Mouse (Mus musculus) CD4-positive naive resting alpha-beta T cell, adult 57 days (primary cell): Measurements from ENCODE around the gene Arpc2. TPM values are rescaled to one million over a fixed set of nuclear protein-coding genes. Genes with fewer than 3 reads are reported as not detected.

Source experiments
- total RNA-seq: library from RNA; stranded (reverse); gene quantifications from one replicate; pipeline ENCODE4 v1.2.4, GENCODE M21; 2023

The Arpc2 gene
- total RNA-seq, result 366 TPM

DNA sequence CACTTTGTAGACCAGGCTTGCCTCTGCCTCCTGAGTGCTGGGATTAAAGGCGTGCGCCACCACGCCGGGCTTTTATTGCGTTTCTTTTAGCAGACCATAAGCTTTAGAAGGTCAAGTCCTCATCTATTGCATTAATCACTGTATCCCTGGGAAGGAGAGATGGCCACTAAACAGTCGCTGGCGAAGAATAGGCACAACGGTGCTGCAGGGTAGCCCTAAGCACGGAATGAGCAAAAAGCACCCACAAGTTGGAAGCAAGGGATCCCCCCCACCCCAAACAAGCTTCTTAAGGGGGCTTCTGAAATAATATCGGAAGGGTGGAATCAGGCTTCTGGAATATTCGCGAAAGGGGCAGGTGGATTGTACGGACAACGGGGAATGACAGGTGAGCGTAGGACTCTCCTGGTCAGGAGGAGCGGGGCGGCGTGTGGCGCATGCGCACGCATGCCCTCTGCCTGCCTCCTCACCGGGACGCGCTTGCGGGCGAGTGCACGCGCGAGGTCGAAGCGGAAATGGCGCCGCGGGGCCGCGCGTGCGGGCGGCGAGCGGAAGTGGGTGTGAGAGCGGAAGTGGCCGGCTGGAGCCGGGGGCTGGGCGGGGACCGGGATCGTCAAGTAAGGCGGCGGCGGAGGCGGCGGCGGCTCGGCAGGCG is at the start of gene Arpc2:
Arpc2 (plus strand) TSS at position 147 of the 652 bp plus-strand sequence.

DNA sequence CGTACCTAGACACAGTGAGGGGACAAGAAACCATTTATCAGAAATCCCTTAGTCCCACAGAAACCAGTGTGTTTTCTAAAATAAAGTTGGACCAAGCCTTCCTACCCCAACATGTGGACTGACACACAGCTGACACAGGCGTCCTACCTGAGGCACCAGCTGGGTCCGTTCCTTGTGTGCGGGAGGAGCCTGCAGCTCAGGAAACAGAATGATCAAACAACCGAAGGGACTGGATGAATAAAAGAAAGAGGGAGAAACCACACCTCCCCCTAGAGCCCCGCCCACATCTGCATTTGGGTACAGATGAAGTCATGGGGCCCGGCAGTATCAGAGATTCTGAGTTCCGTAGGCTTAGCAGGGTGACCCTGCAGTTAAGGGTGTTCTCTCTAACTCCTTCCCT is 41.4 kb upstream of the Arpc2 start, which contains the start of gene Cxcr1:
Cxcr1 (minus strand) TSS at position 187 of the 400 bp plus-strand sequence.

GRCm38 (mm10) chr1:74278538-74278937 is 42.7 kb downstream of the Arpc2 start, which contains the start of gene Gpbar1:
Gene Gpbar1 (plus strand): TSS chr1:74278550.

GRCm38 (mm10) chr1:74284543-74285160 is 48.8 kb downstream of the Arpc2 start, which contains the start of the genes Aamp and Pnkd:
Gene Aamp (minus strand): TSS chr1:74284738.
Gene Pnkd (plus strand): TSS chr1:74284930.

DNA sequence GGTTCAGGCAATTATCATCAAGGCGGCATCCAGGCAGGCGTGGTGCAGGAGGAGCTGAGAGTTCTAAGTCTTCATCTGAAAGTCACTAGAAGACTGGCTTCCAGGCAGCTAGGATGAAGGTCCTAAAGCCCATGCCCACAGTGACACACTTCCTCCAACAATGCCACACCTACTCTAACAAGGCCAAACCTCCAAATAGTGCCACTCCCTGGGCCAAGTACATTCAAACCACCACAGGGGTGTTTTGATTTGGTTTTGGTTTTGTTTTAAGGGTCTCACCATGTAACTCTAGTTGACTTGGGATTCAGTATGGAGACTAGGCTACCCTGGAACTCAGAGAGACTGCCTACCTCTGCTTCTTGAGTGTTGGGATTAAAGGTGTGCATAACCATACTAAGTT is 69.6 kb downstream of the Arpc2 start, which contains the start of gene Tmbim1:
Tmbim1 (minus strand) TSS at position 101 of the 400 bp plus-strand sequence.

Other genes starting within 250 kb of the Arpc2 start
- 41.3 TPM for gene Tns1, start 111.6 kb upstream of the Arpc2 start, total RNA-seq
- 0.41 TPM for gene Rufy4, start 110.5 kb upstream of the Arpc2 start, total RNA-seq
- 1.8 TPM for gene Cxcr2, start 82.1 kb upstream of the Arpc2 start, total RNA-seq
- gene Cxcr1, start 41.5 kb upstream of the Arpc2 start, total RNA-seq, result not detected
- gene Gpbar1, start 42.5 kb downstream of the Arpc2 start, total RNA-seq, result 1.7 TPM
- gene Aamp, start 48.7 kb downstream of the Arpc2 start, total RNA-seq, result 169 TPM
- 22.7 TPM for gene Pnkd, start 48.8 kb downstream of the Arpc2 start, total RNA-seq
- gene Tmbim1, start 69.5 kb downstream of the Arpc2 start, total RNA-seq, result 0.95 TPM
- gene Catip, start 126.0 kb downstream of the Arpc2 start, total RNA-seq, result not detected
- 5.3 TPM for gene Slc11a1, start 139.1 kb downstream of the Arpc2 start, total RNA-seq
- 105 TPM for gene Ctdsp1, start 155.4 kb downstream of the Arpc2 start, total RNA-seq
- gene Vil1, start 173.3 kb downstream of the Arpc2 start, total RNA-seq, result 1.4 TPM